Mouse (Mus musculus) forebrain, postnatal 0 days (tissue): ENCODE data around the gene Cpeb3. TPM values are rescaled to one million over a fixed set of nuclear protein-coding genes. Genes with fewer than 3 reads are reported as not detected.

Experiments
- ATAC-seq: fragments of 200-750 bp; cut with Nextera tagmentation; 2 replicates; pipeline ENCODE4 v1.8.0; 2017; ENCODE audit warnings: mild to moderate bottlenecking, moderate library complexity
- DNase-seq: peaks from one replicate; pipeline ENCODE4 v3.0.0-alpha.2; 2015
- H3K27ac ChIP-seq: fragments of 300-500 bp; sonication (generic); 2 replicates; pipeline ENCODE4 v1.5.1; 2014; ENCODE audit warnings: low read depth, mild to moderate bottlenecking, antibody characterized with exemption, low read length, moderate library complexity, mixed read lengths
- H3K27me3 ChIP-seq: fragments of 300-500 bp; sonication (generic); 2 replicates; pipeline ENCODE4 v1.6.1; 2014; ENCODE audit warnings: mild to moderate bottlenecking, low read length, mixed read lengths; ENCODE audit not compliant: insufficient read depth
- H3K36me3 ChIP-seq: fragments of 300-500 bp; sonication (generic); 2 replicates; pipeline ENCODE4 v1.6.1; 2014; ENCODE audit warnings: mild to moderate bottlenecking, moderate library complexity; ENCODE audit not compliant: insufficient read depth
- H3K4me1 ChIP-seq: fragments of 300-500 bp; sonication (generic); 2 replicates; pipeline ENCODE4 v1.6.1; 2014; ENCODE audit warnings: antibody characterized with exemption; ENCODE audit not compliant: insufficient read depth
- H3K4me2 ChIP-seq: fragments of 300-500 bp; sonication (generic); 2 replicates; pipeline ENCODE4 v1.6.1; 2014; ENCODE audit warnings: low read depth, mild to moderate bottlenecking, moderate library complexity
- H3K4me3 ChIP-seq: fragments of 300-500 bp; sonication (generic); 2 replicates; pipeline ENCODE4 v1.5.1; 2014; ENCODE audit warnings: low read depth, low read length, mixed read lengths
- H3K9ac ChIP-seq: fragments of 300-500 bp; sonication (generic); 2 replicates; pipeline ENCODE4 v1.6.1; 2014; ENCODE audit warnings: mild to moderate bottlenecking
- H3K9me3 ChIP-seq: fragments of 300-500 bp; sonication (generic); 2 replicates; pipeline ENCODE4 v1.6.1; 2016; ENCODE audit warnings: low read length
- CTCF ChIP-seq: sonication (generic); IDR thresholded peaks from 2 replicates; pipeline ENCODE4 v1.5.1; 2016; ENCODE audit warnings: antibody characterized with exemption, control low read depth, low read depth
- WGBS: fragments of 180-500 bp; shearing (Covaris S2); extraction: QIAGEN DNeasy Blood & Tissue Kit; methylation state at CpG from one replicate; pipeline ENCODE4 v1.1.7; 2014; 5-methylcytosine and 5-hydroxymethylcytosine counted together
- polyA plus RNA-seq: library from polyadenylated mRNA; unstranded; fragments of >200 nt; fragmentation: Nextera tagmentation; extraction: Ambion mirVana; gene quantifications from 2 replicates; pipeline ENCODE4 v1.2.1, GENCODE M21; 2015
- total RNA-seq: library from RNA; depleted of rRNA; stranded (reverse); fragments of >200 nt; gene quantifications from 2 replicates; pipeline ENCODE4 v1.2.3, GENCODE M21; 2014

Cpeb3 gene
- total and polyA plus RNA-seq, 2 experiments from 2014 or later, result 7.9 to 12.9 TPM

GRCm38 (mm10) chr19:37111831-37112230 lies 96.6 kb downstream of the Cpeb3 start:
- no peak overlapping the region for H3K4me3 ChIP-seq
- H3K36me3 ChIP-seq, result peaks cover 5% of the 10 kb centered on the region; the same call in 1 of the 2 replicates
- H3K9me3 ChIP-seq, result no peaks in the 10 kb centered on the region
- WGBS, result 83% methylated on average over 6 of the region's 6 CpGs
- no peak overlapping the region for H3K27ac ChIP-seq
- H3K4me2 ChIP-seq, result no peak overlapping the region
- DNase-seq (no peak), ATAC-seq (no peak)
- H3K27me3 ChIP-seq, result no peaks in the 10 kb centered on the region
- no peak overlapping the region for H3K9ac ChIP-seq
- no peaks in the 10 kb centered on the region for H3K4me1 ChIP-seq
- no peak for TF ChIP-seq CTCF

GRCm38 (mm10) chr19:37110494-37110893 lies 97.9 kb downstream of the Cpeb3 start:
- DNase-seq (no peak), ATAC-seq (no peak)
- 79% methylated on average over 1 of the region's 1 CpGs for WGBS
- TF ChIP-seq CTCF, result no peak
- Histone ChIP-seq H3K36me3 (no peaks in the 10 kb centered on the region; the same call in 1 of the 2 replicates), H3K9me3 (no peaks in the 10 kb centered on the region), H3K9ac (no peak overlapping the region), H3K27me3 (no peaks in the 10 kb centered on the region), H3K4me3 (no peak overlapping the region), H3K4me1 (no peaks in the 10 kb centered on the region), H3K27ac (no peak overlapping the region), H3K4me2 (no peak overlapping the region)

GRCm38 (mm10) chr19:37109853-37110252 lies 98.5 kb downstream of the Cpeb3 start:
- DNase-seq, result no peak
- no peaks in the 10 kb centered on the region for H3K9me3 ChIP-seq
- ATAC-seq, result no peak

GRCm38 (mm10) chr19:37100689-37101088 lies 107.7 kb downstream of the Cpeb3 start:
- Histone ChIP-seq H3K27me3 (no peaks in the 10 kb centered on the region), H3K9me3 (no peaks in the 10 kb centered on the region), H3K4me1 (no peaks in the 10 kb centered on the region), H3K36me3 (no peaks in the 10 kb centered on the region), H3K9ac (no peak overlapping the region), H3K27ac (no peak overlapping the region), H3K4me2 (no peak overlapping the region), H3K4me3 (no peak overlapping the region)
- ATAC-seq, result no peak
- no peak for TF ChIP-seq CTCF
- DNase-seq, result no peak
- WGBS, result 80% methylated on average over 2 of the region's 2 CpGs

More at GRCm38 (mm10) chr19:37109853-37110252, 98.5 kb downstream of the Cpeb3 start:
- no peak overlapping the region for H3K9ac ChIP-seq
- H3K27me3 ChIP-seq, result no peaks in the 10 kb centered on the region
- 77% methylated on average over 4 of the region's 4 CpGs for WGBS
- no peaks in the 10 kb centered on the region for H3K4me1 ChIP-seq
- H3K4me2 ChIP-seq, result no peak overlapping the region
- no peak overlapping the region for H3K27ac ChIP-seq
- H3K4me3 ChIP-seq, result no peak overlapping the region
- H3K36me3 ChIP-seq, result no peaks in the 10 kb centered on the region; the same call in 1 of the 2 replicates
- no peak for TF ChIP-seq CTCF

GRCm38 (mm10) chr19:37095666-37096330 lies 112.6 kb downstream of the Cpeb3 start:
- ATAC-seq, result no peak
- WGBS, result 79% methylated on average over 4 of the region's 4 CpGs
- Histone ChIP-seq H3K4me3 (no peak overlapping the region), H3K4me1 (peaks cover 6% of the 10 kb centered on the region; the same call in 1 of the 2 replicates), H3K36me3 (no peaks in the 10 kb centered on the region), H3K27ac (no peak overlapping the region), H3K9me3 (no peaks in the 10 kb centered on the region), H3K27me3 (no peaks in the 10 kb centered on the region), H3K9ac (no peak overlapping the region), H3K4me2 (no peak overlapping the region)
- DNase-seq, result no peak
- no peak for TF ChIP-seq CTCF

GRCm38 (mm10) chr19:37093181-37093580 lies 115.2 kb downstream of the Cpeb3 start:
- H3K27ac ChIP-seq, result no peak overlapping the region
- peaks cover 11% of the 10 kb centered on the region for H3K4me1 ChIP-seq
- 90% methylated on average over 3 of the region's 3 CpGs for WGBS
- no peak overlapping the region for H3K4me3 ChIP-seq
- H3K27me3 ChIP-seq, result no peaks in the 10 kb centered on the region
- DNase-seq, result no peak
- no peaks in the 10 kb centered on the region for H3K9me3 ChIP-seq
- H3K4me2 ChIP-seq, result no peak overlapping the region
- ATAC-seq, result no peak
- H3K9ac ChIP-seq, result no peak overlapping the region
- no peak for TF ChIP-seq CTCF
- no peaks in the 10 kb centered on the region for H3K36me3 ChIP-seq

GRCm38 (mm10) chr19:37090146-37091061 lies 118.0 kb downstream of the Cpeb3 start:
- Histone ChIP-seq H3K27me3 (no peaks in the 10 kb centered on the region), H3K4me1 (peaks cover 11% of the 10 kb centered on the region), H3K36me3 (no peaks in the 10 kb centered on the region; the same call in 1 of the 2 replicates), H3K9ac (peak overlapping the region; percentile 41), H3K4me2 (no peak overlapping the region), H3K9me3 (no peaks in the 10 kb centered on the region), H3K4me3 (no peak overlapping the region), H3K27ac (peak overlapping the region; percentile 81)
- 12% methylated on average over 8 of the region's 8 CpGs for WGBS
- no peak for TF ChIP-seq CTCF
- ATAC-seq, result peak; percentile 91
- DNase-seq, result peak; percentile 50
